Mouse (Mus musculus) CH12.LX (cell line): ENCODE measurements around the gene Cmtm2b.

Experiments used
- MXI1 ChIP-seq: IDR thresholded peaks from 2 replicates; pipeline ENCODE4 v1.6.1; 2011; ENCODE audit warnings: mild to moderate bottlenecking, low read depth, low read length, improper control_type of control experiment
- ZNF384 ChIP-seq: IDR thresholded peaks from 2 replicates; pipeline ENCODE4 v1.6.1; 2012; ENCODE audit warnings: low read depth, low read length, improper control_type of control experiment, inconsistent platforms

GRCm38 (mm10) chr8:104344622-104345021 is 22.6 kb downstream of the Cmtm2b start:
- TF ChIP-seq MXI1 = no peak
- TF ChIP-seq ZNF384 = no peak
